Mouse (Mus musculus) lung, postnatal 14 days (tissue): ENCODE data around the gene Gm5039.
"Not testable (repeated sequence)": the region's sequence is repeated elsewhere in the genome, so short reads cannot be mapped to it uniquely, and the experiment has no call there.

Experiments used
- DNase-seq: peaks from one replicate; pipeline ENCODE4 v3.0.0; 2021

Gm5039 gene

DNA sequence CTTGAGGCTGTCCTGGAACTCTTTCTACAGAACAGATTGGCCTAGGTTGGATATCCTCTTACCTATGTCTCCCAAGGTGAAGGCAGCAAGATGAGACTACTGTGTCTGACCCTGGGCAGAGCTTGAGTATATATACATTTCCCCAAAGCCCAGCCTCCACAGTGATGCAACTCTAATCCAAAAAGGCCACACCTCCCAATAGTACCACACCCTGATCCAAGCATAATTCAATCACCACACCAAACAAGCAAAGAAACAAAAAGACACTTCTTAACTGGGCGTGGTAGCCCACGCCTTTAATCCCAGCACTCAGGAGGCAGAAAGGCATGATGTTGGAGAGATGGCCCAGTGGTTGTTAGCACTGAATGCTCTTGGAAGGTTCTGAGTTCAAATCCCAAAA lies at the start of gene Gm5039:
Gene Gm5039, minus strand, starts transcription at position 101 of the 400 bp plus-strand sequence.
- DNase-seq: not testable (repeated sequence)

DNA sequence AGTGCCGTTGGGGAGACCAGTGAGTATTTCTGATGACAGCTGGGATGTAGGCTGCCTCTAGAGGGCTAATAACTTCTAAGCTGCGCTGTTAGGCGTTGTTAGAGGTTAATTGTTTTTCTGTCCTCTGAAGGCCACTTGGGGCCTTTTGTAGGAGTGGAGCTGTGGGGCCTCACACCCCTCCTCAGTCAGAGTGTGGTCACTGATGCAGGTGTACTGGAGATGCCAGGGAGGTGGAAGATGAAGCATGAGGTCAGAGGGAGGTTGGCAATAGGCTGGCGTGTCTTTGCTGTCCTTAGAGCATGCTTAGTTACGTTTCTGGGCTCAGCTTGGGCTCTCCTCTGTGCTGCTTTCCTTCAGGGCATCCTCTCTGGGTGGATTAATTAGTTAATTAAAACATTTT lies 48.2 kb upstream of the Gm5039 start:
- no peak for DNase-seq

DNA sequence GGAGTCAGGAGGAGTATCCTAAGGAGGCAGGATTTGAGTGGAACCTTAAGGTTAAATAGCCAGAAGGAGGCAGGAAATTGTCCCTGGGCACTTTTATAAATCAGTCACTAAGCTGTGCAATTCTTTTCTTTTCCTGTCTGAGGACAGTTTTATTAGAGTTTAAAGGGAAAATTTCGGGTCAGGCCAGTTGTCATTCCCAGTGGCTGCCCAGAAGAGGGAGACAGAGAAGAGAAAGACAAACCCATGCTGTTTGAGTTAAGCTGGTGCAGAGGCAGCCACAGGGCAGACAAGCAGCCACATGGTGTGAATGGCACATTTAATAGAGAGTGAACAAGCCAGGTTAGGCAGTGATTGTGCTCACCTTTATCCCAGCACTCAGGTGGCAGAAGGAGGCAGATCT lies 46.5 kb upstream of the Gm5039 start:
- DNase-seq: not testable (repeated sequence)

DNA sequence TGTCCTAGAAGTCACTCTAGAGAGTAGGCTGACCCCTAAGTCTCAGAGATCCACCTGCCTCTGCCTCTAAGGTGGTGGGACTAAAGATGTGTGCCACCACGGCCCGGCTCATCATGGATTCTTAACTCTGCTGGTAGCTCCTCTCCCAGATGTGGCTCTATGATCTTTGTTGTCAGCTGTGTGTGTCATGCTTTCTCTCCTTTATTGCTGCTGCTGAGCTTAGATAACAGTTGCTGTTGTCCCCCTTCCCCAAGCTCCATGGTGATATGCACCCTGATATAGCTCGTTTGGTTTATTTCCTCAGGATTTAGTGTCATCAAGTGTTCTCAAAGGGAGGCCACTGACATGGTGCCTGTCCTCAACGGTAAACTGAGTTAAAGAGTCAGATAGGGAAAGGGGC lies 45.9 kb upstream of the Gm5039 start:
- DNase-seq: not testable (repeated sequence)

DNA sequence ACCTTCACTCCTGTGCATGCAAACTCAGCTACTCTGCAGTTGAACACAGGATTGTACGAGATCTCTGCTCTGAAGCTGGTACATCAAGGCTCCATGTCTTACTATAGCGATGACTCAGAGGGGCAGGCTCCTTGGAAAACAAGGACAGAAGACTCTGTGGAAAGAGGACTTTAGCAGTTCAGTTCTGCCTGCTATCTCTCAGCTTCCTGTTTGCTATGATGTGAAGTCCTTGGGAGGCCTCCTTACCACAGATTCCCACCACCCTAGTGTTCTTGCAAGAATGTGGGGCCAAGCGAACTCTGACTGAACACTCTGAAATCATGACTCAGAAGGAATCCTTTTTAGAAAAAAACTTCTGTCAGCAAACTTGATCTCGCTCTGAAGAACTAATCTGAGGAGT lies 44.8 kb upstream of the Gm5039 start:
- no peak for DNase-seq

DNA sequence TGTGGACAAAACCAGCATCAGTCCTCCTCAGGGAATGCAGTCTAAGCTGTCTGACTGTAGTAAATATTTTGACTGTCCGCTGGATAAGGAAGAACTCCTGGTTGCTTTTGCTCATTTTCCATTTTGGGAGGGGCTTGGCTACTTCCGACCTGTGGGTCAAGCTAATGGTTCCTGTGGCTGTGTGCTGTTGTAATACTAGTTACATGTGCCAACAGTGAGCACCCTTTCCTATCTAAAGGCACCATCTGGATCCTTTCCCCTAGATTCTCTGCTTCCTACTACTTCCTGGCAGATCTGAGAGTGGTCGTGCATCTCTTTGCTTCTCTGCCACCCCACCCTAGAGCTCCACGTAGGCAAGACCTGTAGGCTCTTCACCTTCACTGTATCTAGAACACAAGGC lies 43.8 kb upstream of the Gm5039 start:
- DNase-seq: no peak

DNA sequence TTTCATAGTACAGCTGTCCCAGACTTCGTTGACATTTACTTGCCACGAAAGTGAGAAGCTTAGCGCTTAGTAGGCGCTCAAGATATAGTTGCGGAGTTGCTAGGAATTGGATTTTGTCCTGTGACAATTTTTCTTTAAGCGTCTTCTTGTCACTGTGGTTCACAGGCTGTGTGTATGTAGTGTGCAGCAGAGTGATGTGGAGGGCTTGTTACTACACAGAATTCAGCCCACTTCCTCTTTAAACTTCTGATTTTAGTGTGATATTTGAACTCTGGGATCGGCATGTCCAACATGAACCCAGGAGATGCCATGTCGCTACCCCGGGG lies 37.3 kb upstream of the Gm5039 start:
- no peak for DNase-seq

DNA sequence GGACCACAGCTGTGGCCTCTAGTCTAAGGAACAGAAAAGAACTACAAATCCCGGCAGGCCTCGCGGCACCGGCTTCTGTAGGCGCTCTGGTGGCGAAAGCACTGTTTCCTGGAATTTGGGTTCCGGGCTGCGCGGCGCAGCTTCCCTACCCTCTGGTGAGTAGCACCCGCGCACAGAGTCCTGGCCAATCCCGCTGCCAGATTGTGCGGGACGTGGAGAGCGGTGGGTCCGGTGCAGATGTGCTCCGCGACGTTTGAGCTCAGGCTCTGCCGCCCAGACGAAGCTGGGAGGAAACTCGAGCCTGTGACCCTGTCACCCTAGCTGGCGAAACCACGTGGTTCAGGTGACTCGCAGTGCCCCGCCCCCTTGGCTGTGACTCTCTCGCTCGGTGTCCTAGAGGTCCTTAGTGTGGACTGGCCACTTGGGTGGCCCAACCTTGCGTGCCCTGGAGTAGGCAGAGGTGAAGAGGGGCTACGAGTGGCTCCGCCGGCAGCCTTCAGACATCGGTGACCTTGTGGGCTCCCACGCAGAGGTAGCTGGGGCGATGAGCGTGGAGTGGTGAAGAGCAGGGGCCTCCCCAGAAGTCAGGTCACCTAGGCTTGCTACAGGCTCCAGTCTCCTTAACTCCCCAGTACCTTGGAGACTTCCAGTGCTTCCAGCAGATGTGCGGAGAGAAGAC lies 36.8 kb upstream of the Gm5039 start, which contains the start of gene Adck1:
Gene Adck1, plus strand, starts transcription at position 114 of the 679 bp plus-strand sequence.
- peak; percentile 91 for DNase-seq

DNA sequence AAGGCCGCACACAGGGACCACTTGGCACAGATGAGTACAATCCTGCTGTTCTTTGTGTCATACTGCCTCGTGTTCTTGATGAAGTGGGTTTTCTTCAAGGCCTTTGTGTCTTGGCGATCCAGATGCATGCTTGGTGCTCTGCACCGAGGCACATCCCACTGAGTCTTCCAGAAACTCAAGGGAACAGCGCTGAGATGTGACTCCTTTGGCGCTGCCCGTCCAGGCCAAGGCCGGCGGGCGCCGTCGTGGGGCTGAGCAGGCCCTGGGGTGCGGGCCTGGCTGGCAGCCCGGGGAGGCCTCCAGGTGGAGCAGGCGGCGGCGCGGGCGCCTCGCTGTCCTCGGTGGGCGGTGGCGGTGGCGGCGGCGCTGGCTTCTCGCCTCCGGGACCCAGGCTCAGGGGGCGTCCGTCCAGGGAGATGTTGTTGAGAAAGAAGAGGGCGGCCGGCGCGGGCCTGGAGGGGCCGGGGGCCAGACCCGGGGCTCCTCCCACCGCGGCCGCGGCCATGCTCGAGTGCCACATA lies 30.4 kb upstream of the Gm5039 start:
- DNase-seq: no peak

DNA sequence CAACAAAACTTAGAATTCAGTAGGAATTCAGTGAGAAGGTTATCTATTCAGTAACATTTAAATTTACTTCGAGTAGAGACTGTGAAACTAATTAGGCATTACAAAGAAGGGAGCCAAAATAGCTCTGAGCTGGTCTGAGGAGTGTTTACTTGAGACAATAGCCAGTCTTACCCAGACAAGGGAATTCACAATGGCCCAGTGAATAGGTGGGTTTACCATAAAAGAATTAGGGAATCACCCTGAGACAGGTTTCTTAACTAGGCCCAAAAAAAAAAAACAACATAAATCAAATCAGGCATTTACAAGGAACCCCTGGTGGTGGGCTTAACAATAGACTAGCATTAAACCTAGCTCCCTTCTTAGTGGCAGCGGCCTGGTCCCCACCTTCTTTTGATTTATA lies 17.5 kb upstream of the Gm5039 start:
- not testable (repeated sequence) for DNase-seq

DNA sequence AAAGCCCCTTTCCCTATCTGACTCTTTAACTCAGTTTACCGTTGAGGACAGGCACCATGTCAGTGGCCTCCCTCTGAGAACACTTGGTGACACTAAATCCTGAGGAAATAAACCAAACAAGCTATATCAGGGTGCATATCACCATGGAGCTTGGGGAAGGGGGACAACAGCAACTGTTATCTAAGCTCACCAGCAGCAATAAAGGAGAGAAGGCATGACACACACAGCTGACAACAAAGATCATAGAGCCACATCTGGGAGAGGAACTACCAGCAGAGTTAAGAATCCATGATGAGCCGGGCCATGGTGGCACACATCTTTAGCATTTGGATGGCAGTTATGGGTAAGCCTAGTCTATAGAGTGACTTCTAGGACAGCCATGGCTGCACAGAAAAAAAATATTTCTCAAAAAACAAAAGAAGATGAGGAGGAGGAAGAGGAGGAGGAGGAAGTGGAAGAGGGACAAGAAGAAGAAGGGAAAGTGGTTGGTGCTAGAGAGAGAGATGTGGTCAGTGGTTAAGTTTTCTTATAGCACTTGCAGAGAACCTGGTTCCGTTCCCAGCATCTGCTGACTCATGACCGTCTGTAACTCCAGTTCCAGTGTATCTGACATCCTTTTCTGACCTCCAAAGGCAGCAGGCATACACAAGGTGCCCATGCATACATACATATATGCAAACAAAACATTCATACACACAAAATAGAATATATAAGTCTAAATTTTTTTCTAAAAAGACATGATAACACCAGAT lies 13.0 kb upstream of the Gm5039 start:
- not testable (repeated sequence) for DNase-seq

DNA sequence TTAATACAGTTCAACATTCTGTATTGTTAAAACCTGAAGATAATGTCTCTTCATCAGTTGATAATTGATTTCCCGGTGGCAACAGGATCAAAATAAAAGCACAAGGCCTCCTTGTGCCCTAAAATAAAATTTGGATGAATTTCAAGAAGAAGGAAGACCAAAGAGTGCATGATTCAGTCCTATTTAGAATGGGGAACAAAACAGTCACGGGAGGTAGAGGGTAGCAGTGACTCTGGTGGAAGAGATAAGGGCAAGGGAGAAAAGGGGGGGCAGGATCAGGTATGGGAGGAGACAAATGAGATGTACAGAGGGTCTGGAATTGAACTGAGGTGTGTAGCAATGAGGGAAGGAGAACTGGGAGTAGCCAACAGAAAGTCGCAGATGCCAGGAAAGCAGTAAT lies 9.3 kb downstream of the Gm5039 start:
- DNase-seq: no peak

DNA sequence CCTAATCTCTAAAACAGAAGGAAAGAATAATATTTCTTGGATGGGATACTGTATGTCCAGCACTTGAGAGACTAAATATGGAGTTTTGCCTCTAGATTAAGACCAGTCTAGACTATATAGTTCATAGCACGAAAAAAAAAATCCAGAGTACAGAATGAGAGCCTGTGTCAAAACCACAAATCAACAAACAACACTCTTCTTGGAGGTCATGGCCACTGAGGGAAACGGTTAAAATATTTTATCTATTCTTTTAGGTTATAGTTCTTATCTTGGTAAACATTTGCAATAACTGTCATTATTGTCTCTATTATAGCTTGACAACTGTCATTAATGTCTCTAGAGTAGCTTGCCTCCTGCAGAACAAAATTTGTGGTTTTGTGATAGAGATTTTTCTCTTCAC lies 26.7 kb downstream of the Gm5039 start:
- not testable (repeated sequence) for DNase-seq

DNA sequence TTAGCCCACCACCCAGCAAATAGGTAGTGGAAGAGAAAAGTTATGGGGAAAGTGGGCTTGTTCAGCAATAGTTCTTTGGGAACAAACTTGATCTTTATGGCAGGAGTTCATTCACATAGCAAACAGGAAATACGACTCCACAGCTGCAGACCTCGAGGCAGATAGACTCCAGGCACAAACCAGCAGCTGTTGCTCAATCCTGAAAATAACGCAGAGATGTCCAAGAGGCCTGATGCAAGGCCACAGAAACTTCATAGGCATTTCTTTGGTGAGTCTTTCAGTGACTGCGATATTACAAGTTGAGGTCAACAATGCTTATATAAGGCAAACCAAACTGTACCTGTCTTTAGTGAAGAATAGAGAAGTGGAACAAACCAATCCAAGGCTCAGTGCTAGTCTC lies 30.7 kb downstream of the Gm5039 start:
- not testable (repeated sequence) for DNase-seq

DNA sequence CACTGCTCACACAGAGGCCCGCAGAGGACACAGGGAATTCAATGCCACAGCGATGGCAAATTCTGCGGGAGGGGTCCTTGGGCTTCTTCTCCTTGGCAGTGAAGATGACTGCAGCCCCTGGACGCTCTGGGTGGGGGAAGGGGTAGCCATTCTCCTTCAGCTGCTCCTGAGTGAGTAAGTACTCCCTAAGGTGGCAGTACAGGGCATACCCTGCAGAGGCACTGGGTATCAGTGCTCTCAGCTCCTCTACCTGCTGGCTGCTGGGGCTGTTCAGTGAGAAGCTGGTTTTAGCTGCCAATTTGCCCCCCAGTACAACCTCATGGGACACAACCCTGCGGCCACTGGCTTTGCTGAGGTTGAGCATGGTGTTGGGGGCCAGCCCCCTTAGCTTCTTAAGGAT lies 38.6 kb downstream of the Gm5039 start:
- DNase-seq: not testable (repeated sequence)

DNA sequence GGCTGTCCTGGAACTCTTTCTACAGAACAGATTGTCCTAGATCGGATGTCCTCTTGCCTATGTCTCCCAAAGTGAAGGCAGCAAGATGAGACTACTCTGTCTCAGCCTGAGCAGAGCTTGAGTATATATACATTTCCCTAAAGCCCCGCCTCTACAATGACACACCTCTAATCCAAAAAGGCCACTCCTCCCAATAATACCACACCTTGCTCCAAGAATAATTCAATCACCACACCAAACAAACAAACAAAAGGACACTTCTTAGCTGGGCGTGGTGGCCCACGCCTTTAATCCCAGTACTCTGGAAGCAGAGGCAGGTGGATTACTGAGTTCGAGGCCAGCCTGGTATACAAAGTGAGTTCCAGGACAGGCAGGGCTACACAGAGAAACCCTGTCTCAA lies 49.4 kb downstream of the Gm5039 start, which contains the start of gene Gm5662:
Gene Gm5662, minus strand, starts transcription at position 101 of the 400 bp plus-strand sequence.
- not testable (repeated sequence) for DNase-seq
